Mouse (Mus musculus) lung, embryonic 15.5 days (tissue): Measurements from ENCODE around the gene Trim2. TPM values are rescaled to one million over a fixed set of nuclear protein-coding genes. Genes with fewer than 3 reads are reported as not detected.

Experiments used
- ATAC-seq: fragments of 200-750 bp; cut with Nextera tagmentation; 2 replicates; pipeline ENCODE4 v1.8.0; 2017; ENCODE audit warnings: moderate number of reproducible peaks, borderline replicate concordance; ENCODE audit not compliant: low FRiP score, low TSS enrichment; ENCODE audit errors: extremely low read depth
- H3K27ac ChIP-seq: fragments of 300-500 bp; sonication (generic); 2 replicates; pipeline ENCODE4 v1.5.1; 2015; ENCODE audit warnings: moderate library complexity, mild to moderate bottlenecking, inconsistent platforms
- H3K27me3 ChIP-seq: fragments of 300-500 bp; sonication (generic); 2 replicates; pipeline ENCODE4 v1.6.1; 2015; ENCODE audit warnings: inconsistent platforms
- H3K36me3 ChIP-seq: fragments of 300-500 bp; sonication (generic); 2 replicates; pipeline ENCODE4 v1.6.1; 2015; ENCODE audit warnings: inconsistent platforms
- H3K4me1 ChIP-seq: fragments of 300-500 bp; sonication (generic); 2 replicates; pipeline ENCODE4 v1.6.1; 2015; ENCODE audit warnings: inconsistent platforms
- H3K4me2 ChIP-seq: fragments of 300-500 bp; sonication (generic); 2 replicates; pipeline ENCODE4 v1.6.1; 2015; ENCODE audit warnings: inconsistent platforms, mild to moderate bottlenecking, moderate library complexity
- H3K4me3 ChIP-seq: fragments of 300-500 bp; sonication (generic); 2 replicates; pipeline ENCODE4 v1.5.1; 2015; ENCODE audit warnings: mild to moderate bottlenecking, inconsistent platforms
- H3K9ac ChIP-seq: fragments of 300-500 bp; sonication (generic); 2 replicates; pipeline ENCODE4 v1.6.1; 2015; ENCODE audit warnings: inconsistent platforms
- H3K9me3 ChIP-seq: fragments of 300-500 bp; sonication (generic); 2 replicates; pipeline ENCODE4 v1.6.1; 2016; ENCODE audit warnings: inconsistent platforms
- WGBS: fragments of 180-500 bp; shearing (Covaris S2); methylation state at CpG from one replicate; pipeline ENCODE4 v1.1.7; 2015; 5-methylcytosine and 5-hydroxymethylcytosine counted together
- polyA plus RNA-seq: library from polyadenylated mRNA; unstranded; fragments of >200 nt; fragmentation: Nextera tagmentation; extraction: Ambion mirVana; gene quantifications from 2 replicates; pipeline ENCODE4 v1.2.1, GENCODE M21; 2015

The Trim2 gene
- polyA plus RNA-seq, 1 experiment from 2014 or later, result 31.4 TPM

- ATAC-seq, result no peak
- H3K27ac ChIP-seq, result no peak overlapping the region
- H3K4me2 ChIP-seq, result no peak overlapping the region
- no peak overlapping the region for H3K9ac ChIP-seq
- H3K4me3 ChIP-seq, result no peak overlapping the region
- H3K27me3 ChIP-seq, result peaks cover 5% of the 10 kb centered on the region
- H3K9me3 ChIP-seq, result no peaks in the 10 kb centered on the region
- peaks cover 27% of the 10 kb centered on the region for H3K4me1 ChIP-seq
- WGBS, result 80% methylated on average over 6 of the region's 6 CpGs
- H3K36me3 ChIP-seq, result no peaks in the 10 kb centered on the region
Measured at GRCm38 (mm10) chr3:84261863-84262262, 44.8 kb downstream of the Trim2 start.

DNA sequence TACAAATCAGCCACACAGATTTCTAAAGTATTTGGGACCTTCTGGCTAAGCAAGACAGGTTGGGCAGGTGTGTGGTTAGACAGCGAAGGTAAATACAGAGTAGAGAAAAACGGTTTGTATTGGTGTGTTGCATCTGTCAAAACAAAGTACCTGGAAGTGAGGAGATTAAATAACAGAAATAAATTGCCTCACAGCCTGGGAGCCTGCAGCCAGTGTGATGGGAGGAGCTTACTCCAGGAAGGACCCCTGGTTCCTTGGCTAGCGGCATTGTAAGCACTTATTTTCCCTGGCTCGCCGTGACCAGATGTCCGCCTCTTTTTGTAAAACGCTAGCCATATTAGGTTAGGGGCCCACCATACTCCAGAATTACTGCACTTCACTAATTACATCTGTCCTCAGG, 45.8 kb downstream of the Trim2 start:
- no peak overlapping the region for H3K4me3 ChIP-seq
- H3K4me1 ChIP-seq, result peaks cover 27% of the 10 kb centered on the region
- H3K4me2 ChIP-seq, result no peak overlapping the region
- H3K9me3 ChIP-seq, result no peaks in the 10 kb centered on the region
- 32% methylated on average over 7 of the region's 7 CpGs for WGBS
- H3K9ac ChIP-seq, result no peak overlapping the region
- ATAC-seq, result no peak
- H3K27me3 ChIP-seq, result peaks cover 5% of the 10 kb centered on the region
- H3K27ac ChIP-seq, result no peak overlapping the region; the same call in 1 of the 2 replicates
- no peaks in the 10 kb centered on the region for H3K36me3 ChIP-seq

DNA sequence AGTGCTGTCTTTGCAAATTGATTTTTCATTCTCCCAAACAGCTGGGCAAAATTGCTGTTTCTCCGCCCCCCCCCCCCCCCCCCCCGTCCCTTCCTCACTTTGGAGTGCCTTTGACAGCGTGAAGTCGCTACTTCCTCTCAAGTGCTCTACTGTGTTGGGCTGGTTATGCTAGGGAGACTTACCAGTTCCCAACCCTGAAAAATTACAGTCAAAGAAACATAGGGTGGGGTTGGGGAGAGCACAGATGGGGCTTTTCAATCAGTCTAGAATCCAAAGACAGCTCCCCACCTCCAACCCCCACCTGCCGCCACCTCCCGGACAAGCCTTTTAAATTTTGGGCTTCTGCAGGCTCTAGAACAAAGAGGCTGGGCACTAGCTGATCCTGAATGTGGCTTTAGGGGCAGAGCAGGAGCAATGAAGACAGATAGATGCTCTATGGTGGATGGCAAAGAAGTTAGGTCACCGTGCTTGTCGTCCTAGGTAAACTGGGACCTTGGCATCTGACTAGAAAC, 46.6 kb downstream of the Trim2 start:
- Histone ChIP-seq H3K9me3 (no peaks in the 10 kb centered on the region), H3K27ac (peak overlapping the region; percentile 22; the same call in 1 of the 2 replicates), H3K27me3 (peaks cover 5% of the 10 kb centered on the region), H3K9ac (peak overlapping the region; percentile 80; the same call in 1 of the 2 replicates), H3K4me2 (peak overlapping the region; percentile 100), H3K4me1 (peaks cover 27% of the 10 kb centered on the region), H3K4me3 (peak overlapping the region; percentile 70), H3K36me3 (no peaks in the 10 kb centered on the region)
- 2% methylated on average over 7 of the region's 8 CpGs for WGBS
- peak; percentile 55; the same call in 1 of the 2 replicates for ATAC-seq

DNA sequence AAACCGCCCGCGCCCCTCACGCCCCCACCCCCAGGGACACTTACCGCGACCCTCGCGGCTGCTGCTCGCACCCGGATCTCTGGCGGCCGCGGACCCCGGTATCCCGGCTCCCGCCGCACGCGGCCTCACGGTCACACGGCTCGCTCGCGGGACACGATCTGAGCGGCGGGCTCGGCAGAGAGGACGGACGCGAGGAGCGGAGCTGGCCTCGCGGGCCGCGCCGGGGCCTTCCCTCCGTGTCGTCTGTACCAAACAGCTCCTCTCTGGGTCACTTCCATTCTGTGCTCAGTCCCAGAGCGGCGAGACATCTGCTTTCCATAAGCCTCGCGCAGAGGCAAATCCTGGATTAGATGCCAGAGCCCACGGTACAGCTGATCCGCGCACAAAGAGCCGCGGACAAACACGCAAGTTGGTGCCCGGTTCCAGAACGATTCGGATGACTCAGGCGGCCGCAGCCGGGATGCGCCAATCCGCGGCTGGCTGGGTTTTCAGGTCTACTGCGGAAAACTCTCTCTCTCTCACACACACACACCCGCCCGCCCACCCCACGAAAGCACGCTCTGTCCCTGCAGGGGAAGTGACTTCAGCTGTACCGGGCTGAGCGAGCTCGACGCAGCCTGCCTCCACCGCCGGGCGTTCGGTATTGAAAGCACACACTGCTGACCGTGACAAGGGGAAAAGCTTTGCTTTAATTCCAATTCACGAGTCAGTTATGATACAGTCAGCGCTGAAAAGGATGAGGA, 47.2 kb downstream of the Trim2 start:
- Histone ChIP-seq H3K9ac (peak overlapping the region; percentile 80), H3K27me3 (peaks cover 5% of the 10 kb centered on the region), H3K4me1 (peaks cover 27% of the 10 kb centered on the region), H3K4me2 (peak overlapping the region; percentile 100), H3K27ac (peak overlapping the region; percentile 64), H3K9me3 (no peaks in the 10 kb centered on the region), H3K4me3 (peak overlapping the region; percentile 70), H3K36me3 (no peaks in the 10 kb centered on the region)
- under 1% methylated on average over 74 of the region's 74 CpGs for WGBS
- peak; percentile 78; the same call in 1 of the 2 replicates for ATAC-seq

DNA sequence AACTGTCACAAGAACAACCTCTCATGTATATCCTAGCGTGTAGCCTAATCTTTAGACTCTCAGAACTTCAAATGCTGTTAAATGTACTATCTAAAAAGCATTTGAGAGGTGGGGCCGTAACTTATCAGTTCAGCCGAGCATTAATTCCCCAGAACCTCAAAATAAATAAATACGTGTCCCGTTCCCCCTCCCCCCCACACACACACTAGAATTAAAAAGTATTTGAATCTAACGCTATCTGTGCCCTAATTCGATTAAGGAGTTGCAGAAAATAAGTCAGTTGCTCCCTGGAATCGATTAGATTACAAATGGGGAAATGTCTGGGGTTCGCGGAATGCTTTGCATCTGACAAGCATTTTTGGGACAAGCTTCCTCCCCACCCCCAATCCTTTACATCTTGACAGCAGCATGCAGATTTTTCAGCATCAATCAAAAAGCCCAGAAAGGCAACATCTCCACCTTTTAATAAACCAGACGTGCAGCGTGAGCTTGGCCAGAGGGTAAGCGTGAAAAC, 48.1 kb downstream of the Trim2 start:
- peak overlapping the region; percentile 100 for H3K4me2 ChIP-seq
- peak overlapping the region; percentile 70 for H3K4me3 ChIP-seq
- H3K4me1 ChIP-seq, result peaks cover 27% of the 10 kb centered on the region
- WGBS, result 6% methylated on average over 13 of the region's 13 CpGs
- H3K9me3 ChIP-seq, result no peaks in the 10 kb centered on the region
- no peak overlapping the region for H3K27ac ChIP-seq
- no peaks in the 10 kb centered on the region for H3K36me3 ChIP-seq
- H3K27me3 ChIP-seq, result peaks cover 5% of the 10 kb centered on the region
- peak overlapping the region; percentile 80 for H3K9ac ChIP-seq
- no peak for ATAC-seq

GRCm38 (mm10) chr3:84257989-84258517, 48.6 kb downstream of the Trim2 start:
- no peaks in the 10 kb centered on the region for H3K36me3 ChIP-seq
- no peak overlapping the region for H3K9ac ChIP-seq
- no peaks in the 10 kb centered on the region for H3K9me3 ChIP-seq
- H3K27me3 ChIP-seq, result peaks cover 5% of the 10 kb centered on the region
- no peak overlapping the region for H3K27ac ChIP-seq
- WGBS, result 34% methylated on average over 10 of the region's 10 CpGs
- H3K4me3 ChIP-seq, result no peak overlapping the region; the same call in 1 of the 2 replicates
- peak overlapping the region; percentile 100 for H3K4me2 ChIP-seq
- peaks cover 27% of the 10 kb centered on the region for H3K4me1 ChIP-seq
- no peak for ATAC-seq

DNA sequence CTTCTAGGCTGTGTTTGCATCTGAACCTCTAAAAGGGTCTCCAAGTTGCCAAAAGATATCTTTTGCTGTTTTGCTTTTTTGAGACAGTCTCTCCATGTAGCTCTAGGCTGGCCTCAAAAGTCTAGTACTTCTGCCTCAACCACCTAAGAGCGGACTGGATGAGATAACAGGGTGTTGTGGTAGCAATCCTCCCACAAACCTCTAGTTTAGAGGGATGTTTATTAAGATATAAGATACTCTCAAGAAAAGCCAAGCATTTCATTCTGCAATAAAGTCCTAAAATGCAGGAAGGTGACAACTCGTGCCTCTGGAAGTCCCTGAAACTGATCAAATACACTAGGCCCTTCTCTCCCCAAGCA, 52.2 kb downstream of the Trim2 start:
- no peak overlapping the region for H3K4me3 ChIP-seq
- H3K27me3 ChIP-seq, result no peaks in the 10 kb centered on the region
- H3K4me1 ChIP-seq, result peaks cover 11% of the 10 kb centered on the region
- no peak overlapping the region for H3K27ac ChIP-seq
- WGBS, result 84% methylated on average over 2 of the region's 2 CpGs
- no peaks in the 10 kb centered on the region for H3K36me3 ChIP-seq
- H3K4me2 ChIP-seq, result no peak overlapping the region
- no peak for ATAC-seq
- H3K9ac ChIP-seq, result no peak overlapping the region
- H3K9me3 ChIP-seq, result no peaks in the 10 kb centered on the region

DNA sequence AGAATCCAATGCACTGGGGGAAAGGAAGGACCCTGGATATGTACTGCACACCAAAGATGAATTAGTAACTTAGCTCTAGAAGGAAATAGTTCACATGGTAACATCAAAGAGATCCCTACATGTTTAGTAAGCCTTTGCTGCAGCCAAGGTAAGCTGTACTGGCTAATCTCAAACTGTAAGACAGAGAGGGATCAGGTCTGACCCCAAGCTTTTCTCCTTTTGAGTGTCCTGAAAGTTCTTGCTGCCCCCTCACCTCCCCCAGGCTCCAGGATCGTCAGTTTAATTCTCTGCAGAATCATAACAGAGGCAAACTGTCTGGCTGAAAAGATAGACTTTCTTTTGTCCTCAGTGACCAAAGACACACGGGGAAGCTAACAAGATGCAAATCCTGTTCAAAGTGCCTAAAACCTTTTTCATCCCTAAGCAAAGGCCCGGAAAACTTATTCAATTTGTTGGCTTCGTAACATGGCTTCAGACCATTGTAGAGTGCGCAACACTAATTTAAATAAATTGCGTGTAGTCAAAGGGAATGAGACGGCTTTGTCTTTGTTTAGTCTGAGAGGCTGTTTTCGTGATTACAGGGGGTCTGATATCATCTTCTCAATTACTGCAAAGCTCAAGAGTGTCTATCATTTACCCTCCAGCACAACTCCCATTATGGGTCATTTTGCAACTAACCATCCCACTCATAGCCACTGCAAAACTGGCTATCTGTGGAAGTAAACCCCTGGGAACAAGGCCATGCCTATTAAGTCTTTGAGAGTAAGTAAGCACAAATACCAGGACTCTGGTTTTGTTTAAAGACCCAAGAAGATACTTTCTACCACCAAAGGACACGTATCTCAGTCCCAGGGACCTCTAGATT, 52.8 kb downstream of the Trim2 start:
- ATAC-seq, result no peak
- Histone ChIP-seq H3K4me1 (peaks cover 11% of the 10 kb centered on the region), H3K36me3 (no peaks in the 10 kb centered on the region), H3K27ac (no peak overlapping the region), H3K4me3 (no peak overlapping the region), H3K4me2 (no peak overlapping the region), H3K9ac (no peak overlapping the region), H3K9me3 (no peaks in the 10 kb centered on the region), H3K27me3 (no peaks in the 10 kb centered on the region)
- WGBS, result 68% methylated on average over 9 of the region's 9 CpGs

DNA sequence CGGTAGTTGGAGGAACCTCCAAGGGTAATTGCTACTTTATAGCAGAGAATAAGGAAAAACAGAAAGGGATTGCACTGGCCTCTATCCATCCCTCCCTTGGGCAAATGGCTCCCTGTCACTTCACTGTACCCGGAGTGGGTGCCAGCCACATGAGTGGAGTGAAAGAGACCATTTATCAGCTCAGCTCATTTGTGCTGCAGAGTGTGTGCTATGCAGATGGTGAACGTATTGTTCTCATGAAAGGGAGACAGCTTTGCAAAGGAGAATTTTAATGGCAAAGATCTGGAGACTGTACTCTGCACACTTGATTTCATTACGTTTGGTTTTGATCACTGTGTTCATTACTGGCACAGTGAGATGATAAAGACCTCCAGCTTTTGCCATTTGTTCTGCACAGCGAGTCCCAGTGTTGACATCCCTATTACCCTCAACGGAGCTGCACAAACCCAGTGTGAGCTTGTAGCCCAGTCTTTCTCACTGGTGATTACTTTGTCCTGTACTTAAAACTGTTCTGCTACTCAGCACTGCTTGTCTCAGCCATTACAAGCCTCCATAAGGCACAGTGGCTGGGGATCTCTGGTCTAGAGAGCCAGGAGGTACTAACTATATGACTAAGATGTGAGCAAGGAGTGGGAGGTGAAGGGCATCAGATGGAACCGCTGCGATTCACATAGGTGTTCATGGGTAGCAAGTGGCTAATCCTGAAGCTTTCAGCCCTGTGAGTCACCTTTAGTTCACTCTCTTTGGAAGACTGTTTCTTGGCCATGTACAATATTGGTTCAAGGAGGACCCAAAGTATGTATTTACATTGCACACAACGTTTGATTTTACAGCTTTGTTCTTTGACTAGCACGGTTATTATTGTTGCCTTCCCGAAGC, 53.7 kb downstream of the Trim2 start:
- H3K9ac ChIP-seq, result no peak overlapping the region
- no peaks in the 10 kb centered on the region for H3K36me3 ChIP-seq
- WGBS, result 71% methylated on average over 11 of the region's 11 CpGs
- no peaks in the 10 kb centered on the region for H3K9me3 ChIP-seq
- H3K4me1 ChIP-seq, result peaks cover 3% of the 10 kb centered on the region
- no peak overlapping the region for H3K4me3 ChIP-seq
- H3K4me2 ChIP-seq, result no peak overlapping the region
- ATAC-seq, result no peak
- H3K27me3 ChIP-seq, result no peaks in the 10 kb centered on the region
- H3K27ac ChIP-seq, result no peak overlapping the region

DNA sequence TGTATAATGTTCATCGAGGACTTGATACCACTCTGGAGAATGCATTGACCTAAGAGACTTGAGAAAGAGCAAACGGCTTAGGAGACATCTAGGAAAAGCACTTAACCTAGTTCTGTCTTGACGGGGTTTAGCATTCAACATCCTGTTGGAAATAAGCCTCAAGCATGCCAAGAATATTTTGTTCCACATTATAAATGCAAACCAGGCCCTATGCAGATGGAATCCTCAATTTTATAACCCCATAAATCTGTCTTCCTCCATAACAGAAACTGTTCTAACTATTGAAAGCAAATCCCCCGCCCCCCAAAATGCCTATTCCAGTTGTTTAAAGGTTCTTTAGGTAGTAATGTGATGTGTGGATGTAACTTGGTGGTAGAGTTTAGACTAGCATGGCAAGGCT, 55.0 kb downstream of the Trim2 start:
- Histone ChIP-seq H3K9ac (no peak overlapping the region), H3K36me3 (no peaks in the 10 kb centered on the region), H3K4me2 (no peak overlapping the region), H3K4me3 (no peak overlapping the region), H3K4me1 (peaks cover 7% of the 10 kb centered on the region; the same call in 1 of the 2 replicates), H3K27ac (no peak overlapping the region), H3K27me3 (no peaks in the 10 kb centered on the region), H3K9me3 (no peaks in the 10 kb centered on the region)
- no peak for ATAC-seq
- 65% methylated on average over 4 of the region's 4 CpGs for WGBS

DNA sequence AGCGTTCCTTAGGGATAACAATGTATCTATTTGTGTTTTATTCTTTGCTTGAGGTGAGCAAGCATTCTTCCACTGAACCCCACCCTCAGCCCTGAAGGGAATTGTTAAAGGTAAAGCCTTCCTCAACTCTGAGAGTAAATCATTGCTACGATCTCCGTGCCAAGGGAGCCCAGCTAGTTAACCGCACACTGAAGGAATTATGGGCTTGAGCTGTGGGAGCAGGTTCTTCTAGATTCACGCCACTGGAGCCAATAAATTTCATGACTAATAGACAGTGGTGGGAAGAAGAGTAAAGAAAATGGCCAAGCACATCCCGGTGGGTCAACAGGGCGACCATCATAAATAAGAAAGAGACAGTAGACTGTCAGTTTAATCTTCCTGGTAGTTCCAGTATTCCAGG, 56.4 kb downstream of the Trim2 start:
- Histone ChIP-seq H3K27ac (no peak overlapping the region), H3K4me2 (no peak overlapping the region), H3K9ac (no peak overlapping the region), H3K4me1 (peaks cover 7% of the 10 kb centered on the region; the same call in 1 of the 2 replicates), H3K36me3 (no peaks in the 10 kb centered on the region), H3K9me3 (no peaks in the 10 kb centered on the region), H3K4me3 (no peak overlapping the region), H3K27me3 (no peaks in the 10 kb centered on the region)
- no peak for ATAC-seq
- 90% methylated on average over 7 of the region's 7 CpGs for WGBS
